Mouse (Mus musculus): ENCODE results near the gene Crybg3. TPM values are rescaled to one million over a fixed set of nuclear protein-coding genes. Genes with fewer than 3 reads are reported as not detected.

Crybg3 gene
- polyA plus RNA-seq, 1 experiment, result not detected

DNA sequence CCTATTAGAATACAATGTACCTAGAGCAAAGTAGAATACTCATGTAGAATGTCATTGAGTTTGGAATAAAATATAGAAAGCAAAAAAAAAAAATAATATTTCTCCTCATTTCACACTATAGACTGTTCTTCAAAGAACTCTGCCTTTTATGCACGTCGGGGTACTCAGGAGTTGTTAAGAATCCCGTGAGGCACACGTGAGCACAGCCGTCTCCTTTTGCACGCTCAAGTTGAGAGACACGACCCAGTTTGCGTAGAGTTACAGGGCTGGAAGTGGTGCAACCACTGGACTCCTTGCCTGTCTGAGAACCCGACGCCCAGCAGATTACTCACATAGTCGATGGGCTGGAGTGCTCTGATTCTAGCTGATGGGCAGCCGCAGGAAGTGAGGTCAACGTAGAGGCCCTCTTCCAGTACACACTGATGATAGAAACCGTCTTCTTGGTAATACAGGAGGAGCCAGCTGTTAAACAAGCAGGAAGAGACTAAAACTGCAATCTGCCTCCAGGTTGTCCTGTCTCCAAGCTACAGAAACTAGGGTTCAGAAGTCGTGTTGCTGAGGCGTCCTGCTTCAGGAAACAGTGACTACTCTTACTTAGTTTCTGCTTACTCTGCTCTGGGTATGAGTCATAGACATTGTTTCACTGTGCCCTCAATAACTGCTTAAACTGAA is 78.9 kb downstream of the Crybg3 start:
- no peaks in the 10 kb centered on the region for H3K9me3 ChIP-seq
- H3K36me3 ChIP-seq (replicated peaks; ENCODE audit: low read length), result no peaks in the 10 kb centered on the region
- no peak overlapping the region for H3K4me3 ChIP-seq (replicated peaks)
- H3K4me1 ChIP-seq, result peaks cover 8% of the 10 kb centered on the region
- TF ChIP-seq GATA1 (IDR thresholded peaks at IDR 0.05; ENCODE audit: borderline replicate concordance, low read length) (no peak), FLI1 (IDR thresholded peaks at IDR 0.05; ENCODE audit: low read length) (no peak)
- H3K27me3 ChIP-seq (replicated peaks), result peaks cover 18% of the 10 kb centered on the region

DNA sequence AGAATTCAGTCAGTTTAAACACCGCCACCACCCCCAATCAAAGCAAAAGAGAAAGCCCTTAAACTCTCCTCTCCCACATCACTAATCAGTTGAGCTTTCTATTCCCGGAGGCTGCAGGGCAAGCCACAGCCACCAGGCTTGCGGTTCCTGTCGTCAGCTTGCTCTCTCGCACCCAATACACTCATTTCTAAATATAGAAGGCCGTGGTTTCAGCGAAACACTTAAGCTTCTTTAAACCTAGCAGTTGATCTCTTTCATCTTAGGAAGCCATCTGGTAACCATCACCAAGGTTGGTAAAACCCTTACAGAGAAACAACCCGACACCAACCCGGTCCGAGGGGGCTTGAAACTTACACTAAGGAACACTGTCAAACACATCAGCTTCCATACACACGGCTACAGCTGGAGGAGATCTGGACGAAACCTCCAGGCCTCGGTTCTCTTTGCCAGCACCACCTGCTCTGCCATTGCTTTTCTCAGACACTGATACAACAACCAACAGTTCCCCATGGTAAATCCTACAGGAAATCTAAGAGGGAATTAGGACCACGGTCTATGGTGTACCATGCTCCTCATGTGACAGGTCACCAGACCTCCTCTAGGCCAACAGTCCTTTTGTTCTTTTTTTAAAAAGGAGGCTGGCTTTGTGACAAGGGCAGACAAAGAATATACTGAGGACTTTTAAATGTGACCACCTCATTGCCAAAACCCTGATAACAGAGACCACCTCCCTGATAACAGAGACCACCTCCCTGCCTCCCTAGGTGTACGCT is 83.1 kb downstream of the Crybg3 start:
- H3K9me3 ChIP-seq, result peaks cover 6% of the 10 kb centered on the region
- H3K4me3 ChIP-seq (replicated peaks), result peak overlapping the region; percentile 69
- H3K36me3 ChIP-seq (replicated peaks; ENCODE audit: low read length), result no peaks in the 10 kb centered on the region
- no peak for TF ChIP-seq FLI1 (IDR thresholded peaks at IDR 0.05; ENCODE audit: low read length)
- no peak for TF ChIP-seq GATA1 (IDR thresholded peaks at IDR 0.05; ENCODE audit: borderline replicate concordance, low read length)
- H3K27me3 ChIP-seq (replicated peaks), result peaks cover 21% of the 10 kb centered on the region
- peaks cover 10% of the 10 kb centered on the region for H3K4me1 ChIP-seq

DNA sequence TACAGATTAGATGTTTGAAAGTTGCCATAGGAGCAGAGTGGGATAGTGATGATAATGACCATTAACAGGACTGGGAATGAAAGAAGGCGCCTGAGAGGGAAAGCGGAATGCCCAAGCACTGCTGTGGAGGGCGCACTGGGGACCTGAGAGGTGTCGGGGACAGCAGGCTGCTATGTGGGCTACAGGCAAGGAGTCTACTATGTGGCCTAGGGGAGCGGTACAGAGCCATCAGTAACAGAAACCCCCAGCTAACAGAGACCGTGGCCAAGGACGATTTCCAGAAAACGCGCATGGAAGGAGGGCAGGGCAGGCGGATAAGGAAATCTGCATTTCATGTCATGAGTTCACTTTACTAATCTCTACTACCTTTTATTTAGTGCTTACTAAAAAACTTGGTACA is 83.8 kb downstream of the Crybg3 start:
- Histone ChIP-seq H3K9me3 (peaks cover 6% of the 10 kb centered on the region), H3K4me3 (replicated peaks) (peak overlapping the region; percentile 78), H3K36me3 (replicated peaks; ENCODE audit: low read length) (no peaks in the 10 kb centered on the region), H3K4me1 (peaks cover 10% of the 10 kb centered on the region), H3K27me3 (replicated peaks) (peaks cover 21% of the 10 kb centered on the region)
- no peak for TF ChIP-seq GATA1 (IDR thresholded peaks at IDR 0.05; ENCODE audit: borderline replicate concordance, low read length)
- no peak for TF ChIP-seq FLI1 (IDR thresholded peaks at IDR 0.05; ENCODE audit: low read length)

DNA sequence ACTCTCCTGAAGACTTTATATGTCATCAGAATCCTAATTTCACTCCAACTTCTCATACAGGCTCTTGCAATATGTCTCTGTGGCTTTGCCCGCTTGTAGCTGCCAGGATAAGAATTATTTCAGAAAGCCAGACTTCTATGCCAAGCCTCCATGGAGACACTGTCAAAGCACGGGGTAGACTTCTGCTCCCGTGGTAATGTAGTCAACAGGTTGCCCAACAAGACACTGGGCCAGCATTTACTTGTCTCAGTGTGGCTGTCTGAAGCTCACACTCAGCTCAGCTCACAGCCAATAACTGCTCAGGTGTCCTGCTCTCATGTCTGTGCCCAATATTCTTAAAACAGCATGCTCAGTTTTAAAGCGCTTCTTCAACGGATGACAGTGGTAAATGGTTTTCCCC is 85.6 kb downstream of the Crybg3 start:
- H3K4me3 ChIP-seq (replicated peaks), result no peak overlapping the region
- H3K27me3 ChIP-seq (replicated peaks), result peaks cover 21% of the 10 kb centered on the region
- TF ChIP-seq GATA1 (IDR thresholded peaks at IDR 0.05; ENCODE audit: borderline replicate concordance, low read length) (no peak), FLI1 (IDR thresholded peaks at IDR 0.05; ENCODE audit: low read length) (no peak)
- peaks cover 10% of the 10 kb centered on the region for H3K4me1 ChIP-seq
- no peaks in the 10 kb centered on the region for H3K36me3 ChIP-seq (replicated peaks; ENCODE audit: low read length)
- H3K9me3 ChIP-seq, result peaks cover 6% of the 10 kb centered on the region

DNA sequence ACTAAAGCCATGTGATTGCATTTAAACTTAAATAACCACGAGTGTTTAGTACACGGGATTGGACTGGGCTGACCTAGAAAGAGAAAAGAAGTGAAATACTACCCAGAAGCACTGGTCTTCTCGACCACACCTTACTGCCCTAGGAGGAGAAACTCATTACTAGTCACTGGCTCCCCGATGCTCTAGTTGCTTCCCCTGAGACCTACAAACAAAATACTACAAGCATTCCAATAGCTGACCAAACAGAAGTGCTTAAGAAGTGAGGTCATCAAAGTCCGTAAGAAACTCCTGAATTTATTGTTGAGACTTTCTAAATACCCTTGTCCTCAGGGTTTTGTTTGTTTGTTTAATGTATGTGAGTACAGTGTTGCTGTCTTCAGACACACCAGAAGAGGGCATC is 90.9 kb downstream of the Crybg3 start:
- H3K4me1 ChIP-seq, result peaks cover 4% of the 10 kb centered on the region
- no peaks in the 10 kb centered on the region for H3K36me3 ChIP-seq (replicated peaks; ENCODE audit: low read length)
- H3K4me3 ChIP-seq (replicated peaks), result no peak overlapping the region
- no peak for TF ChIP-seq GATA1 (IDR thresholded peaks at IDR 0.05; ENCODE audit: borderline replicate concordance, low read length)
- no peaks in the 10 kb centered on the region for H3K9me3 ChIP-seq
- H3K27me3 ChIP-seq (replicated peaks), result no peaks in the 10 kb centered on the region

DNA sequence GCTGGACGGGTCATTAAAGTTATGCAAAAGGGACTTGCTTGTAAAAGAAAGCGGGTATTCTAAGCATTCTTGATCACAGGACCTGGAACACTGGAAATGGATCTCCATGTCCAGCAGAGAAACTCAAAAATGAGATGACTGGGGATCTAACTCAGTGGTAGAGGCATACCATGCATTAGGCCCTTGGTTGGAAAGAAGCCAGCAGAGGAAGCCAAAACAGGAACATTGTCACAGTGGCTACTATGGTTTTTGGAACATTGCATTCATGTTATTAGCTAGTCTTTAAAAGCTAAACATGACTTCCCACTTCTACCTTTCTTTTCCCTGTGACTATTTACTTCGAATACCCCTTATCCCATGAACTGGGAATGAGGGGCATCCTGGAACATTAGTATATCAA is 101.6 kb downstream of the Crybg3 start:
- no peak overlapping the region for H3K4me3 ChIP-seq (replicated peaks)
- no peaks in the 10 kb centered on the region for H3K9me3 ChIP-seq
- H3K36me3 ChIP-seq (replicated peaks; ENCODE audit: low read length), result peaks cover 25% of the 10 kb centered on the region
- H3K27me3 ChIP-seq (replicated peaks), result no peaks in the 10 kb centered on the region
- H3K4me1 ChIP-seq, result 0 out of 2 replicates have a peak, but pooled peaks cover 6% of the 10 kb centered on the region
- no peak for TF ChIP-seq GATA1 (IDR thresholded peaks at IDR 0.05; ENCODE audit: borderline replicate concordance, low read length)
- no peak for TF ChIP-seq FLI1 (IDR thresholded peaks at IDR 0.05; ENCODE audit: low read length)

DNA sequence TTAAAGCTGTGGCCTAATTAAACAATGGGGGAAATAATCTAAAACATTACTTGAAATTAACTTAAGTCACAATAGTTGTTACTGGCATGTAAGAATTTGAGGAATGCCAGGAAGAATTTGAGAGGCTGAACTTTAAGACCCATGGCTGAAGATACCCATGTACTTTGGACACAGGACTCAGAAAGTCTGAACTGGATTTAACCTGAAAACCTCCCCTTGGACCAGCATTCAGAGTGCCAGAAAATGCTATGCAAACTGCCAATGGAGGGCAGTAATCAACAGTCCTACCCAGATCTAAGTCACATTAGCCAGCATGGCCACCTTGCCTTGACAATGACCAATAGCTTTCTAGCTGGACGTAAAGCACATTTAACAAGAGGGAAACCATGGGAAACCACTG is 102.8 kb downstream of the Crybg3 start:
- Histone ChIP-seq H3K27me3 (replicated peaks) (no peaks in the 10 kb centered on the region), H3K9me3 (no peaks in the 10 kb centered on the region), H3K36me3 (replicated peaks; ENCODE audit: low read length) (peaks cover 35% of the 10 kb centered on the region), H3K4me1 (0 out of 2 replicates have a peak, but pooled peaks cover 6% of the 10 kb centered on the region), H3K4me3 (replicated peaks) (no peak overlapping the region)
- no peak for TF ChIP-seq GATA1 (IDR thresholded peaks at IDR 0.05; ENCODE audit: borderline replicate concordance, low read length)
- no peak for TF ChIP-seq FLI1 (IDR thresholded peaks at IDR 0.05; ENCODE audit: low read length)

DNA sequence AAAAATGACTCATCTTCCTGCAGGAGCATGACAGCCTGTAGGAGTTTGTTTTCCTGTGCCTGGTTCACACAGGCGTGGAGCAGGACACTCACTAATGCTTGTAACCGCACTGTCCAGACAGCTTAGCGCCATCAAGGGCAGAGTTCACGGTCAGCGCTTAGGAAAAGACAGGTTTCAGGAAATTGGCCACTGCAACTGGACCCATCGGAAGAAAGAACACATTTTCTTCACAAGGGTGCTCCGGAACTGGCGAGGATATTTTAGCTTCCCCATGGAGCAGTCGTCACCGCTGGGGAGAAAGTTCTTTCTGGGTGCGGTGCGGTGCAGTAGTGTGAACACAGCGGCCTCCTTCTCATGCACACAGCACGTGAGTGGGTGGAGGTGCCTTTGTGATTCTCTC is 107.6 kb downstream of the Crybg3 start:
- no peak for TF ChIP-seq GATA1 (IDR thresholded peaks at IDR 0.05; ENCODE audit: borderline replicate concordance, low read length)
- H3K27me3 ChIP-seq (replicated peaks), result no peaks in the 10 kb centered on the region
- H3K4me3 ChIP-seq (replicated peaks), result no peak overlapping the region
- no peaks in the 10 kb centered on the region for H3K9me3 ChIP-seq
- peaks cover 82% of the 10 kb centered on the region for H3K36me3 ChIP-seq (replicated peaks; ENCODE audit: low read length)
- H3K4me1 ChIP-seq, result no peaks in the 10 kb centered on the region

DNA sequence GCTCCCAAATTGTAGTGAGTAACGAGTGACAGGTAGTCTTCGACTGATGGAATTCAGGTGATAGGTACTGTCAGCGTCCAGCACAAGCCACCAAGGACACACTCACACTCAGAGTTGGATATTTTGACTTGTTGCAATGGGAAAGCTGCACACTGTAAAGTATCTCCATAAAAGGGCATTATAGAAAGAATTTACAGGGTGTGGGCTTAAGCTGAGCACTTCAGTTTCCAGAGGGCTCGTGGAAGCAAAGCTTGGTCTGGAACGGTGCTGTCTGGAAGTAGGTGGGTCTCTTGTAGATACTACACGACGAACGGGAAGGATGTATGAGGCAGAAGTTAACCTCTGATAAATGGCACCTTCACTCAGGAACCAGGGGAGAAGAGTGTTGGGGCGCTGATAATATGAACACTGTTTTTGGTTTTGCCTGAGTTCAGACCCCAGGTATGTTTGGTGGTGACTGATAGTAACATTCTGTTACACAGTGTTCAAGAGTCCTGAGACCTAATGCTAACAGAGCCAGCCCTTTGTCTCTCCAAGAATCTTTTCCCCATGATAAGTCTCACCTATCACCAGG is 112.7 kb downstream of the Crybg3 start:
- Histone ChIP-seq H3K4me3 (replicated peaks) (no peak overlapping the region), H3K4me1 (no peaks in the 10 kb centered on the region), H3K9me3 (no peaks in the 10 kb centered on the region), H3K27me3 (replicated peaks) (no peaks in the 10 kb centered on the region), H3K36me3 (replicated peaks; ENCODE audit: low read length) (peaks cover 97% of the 10 kb centered on the region)
- TF ChIP-seq GATA1 (IDR thresholded peaks at IDR 0.05; ENCODE audit: borderline replicate concordance, low read length) (no peak), FLI1 (IDR thresholded peaks at IDR 0.05; ENCODE audit: low read length) (no peak)

DNA sequence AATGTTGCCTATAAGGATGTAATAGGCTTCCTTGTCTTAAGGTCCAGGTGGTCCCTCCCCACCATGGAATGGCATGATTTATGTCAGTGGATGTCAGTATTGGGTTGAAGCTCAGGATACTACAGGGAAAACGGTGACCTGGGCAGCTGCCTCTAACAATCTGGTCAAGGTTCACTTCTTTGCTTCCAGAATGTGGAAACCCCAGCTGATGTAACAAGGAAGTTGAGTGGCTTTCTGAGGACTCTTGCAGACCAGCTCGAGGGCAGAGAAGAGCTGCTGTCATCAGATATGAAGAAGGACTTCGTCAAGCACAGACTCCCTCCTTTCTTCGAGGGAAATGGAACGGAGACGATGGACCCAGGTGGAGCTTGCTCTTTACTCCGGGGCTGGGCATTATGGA is 113.5 kb downstream of the Crybg3 start:
- peaks cover 97% of the 10 kb centered on the region for H3K36me3 ChIP-seq (replicated peaks; ENCODE audit: low read length)
- TF ChIP-seq GATA1 (IDR thresholded peaks at IDR 0.05; ENCODE audit: borderline replicate concordance, low read length) (no peak), FLI1 (IDR thresholded peaks at IDR 0.05; ENCODE audit: low read length) (no peak)
- H3K4me3 ChIP-seq (replicated peaks), result no peak overlapping the region
- no peaks in the 10 kb centered on the region for H3K27me3 ChIP-seq (replicated peaks)
- H3K4me1 ChIP-seq, result no peaks in the 10 kb centered on the region
- no peaks in the 10 kb centered on the region for H3K9me3 ChIP-seq
